Mouse (Mus musculus): ENCODE results near the gene Gm5416.
"Not testable (repeated sequence)": the region's sequence is repeated elsewhere in the genome, so short reads cannot be mapped to it uniquely, and the experiment has no call there.

- TF ChIP-seq POLR2A (IDR thresholded peaks at IDR 0.05; ENCODE audit: borderline replicate concordance, low read depth, low read length); CTCF (IDR thresholded peaks at IDR 0.05; ENCODE audit: low read depth, low read length): not testable (repeated sequence)
These were observed 4.5 kb upstream of the Gm5416 start for GRCm38 (mm10) chr16:36205684-36206083.
